Mouse (Mus musculus) c-Kit-positive CD71-positive TER-119-negative erythroid progenitor cells, embryonic 14.5 days (primary cell): ENCODE measurements around the gene Tmem97.
A peak's percentile ranks its signal among the peaks of the same experiment; 100 is the strongest.

Experiments used
- DNase-seq: peaks from one replicate; pipeline ENCODE4 v3.0.0-alpha.2; 2013; ENCODE audit warnings: low read depth

The Tmem97 gene

GRCm38 (mm10) chr11:78512025-78512957, 38.3 kb downstream of the Tmem97 start, which contains the start of the genes Tmem199 and Poldip2:
TSS of gene Tmem199 (minus strand) at chr11:78512172.
TSS of gene Poldip2 (plus strand) at chr11:78512193.
- peak; percentile 88 for DNase-seq

- no peak for DNase-seq
Observed at GRCm38 (mm10) chr11:78509148-78509547, 41.4 kb downstream of the Tmem97 start.

GRCm38 (mm10) chr11:78505430-78505829, 45.1 kb downstream of the Tmem97 start:
- DNase-seq: no peak

- no peak for DNase-seq
Observed at GRCm38 (mm10) chr11:78502909-78503650, 47.5 kb downstream of the Tmem97 start, which contains the start of gene Sebox. TSS of gene Sebox (plus strand) at chr11:78503447.

- no peak for DNase-seq
Observed at GRCm38 (mm10) chr11:78501529-78501928, 49.0 kb downstream of the Tmem97 start.

GRCm38 (mm10) chr11:78500623-78501202, 49.9 kb downstream of the Tmem97 start:
- DNase-seq: no peak

GRCm38 (mm10) chr11:78499543-78499942, 51.0 kb downstream of the Tmem97 start:
- DNase-seq: no peak

GRCm38 (mm10) chr11:78499004-78499403, 51.6 kb downstream of the Tmem97 start, which contains the start of gene Vtn:
TSS of gene Vtn (plus strand) at chr11:78499091.
- no peak for DNase-seq

- DNase-seq: peak; percentile 95
Observed at GRCm38 (mm10) chr11:78497544-78498522, 52.7 kb downstream of the Tmem97 start, which contains the start of gene Sarm1. TSS of gene Sarm1 (minus strand) at chr11:78497754.

- no peak for DNase-seq
Observed at GRCm38 (mm10) chr11:78497071-78497541, 53.5 kb downstream of the Tmem97 start.

- DNase-seq: peak; percentile 46
Observed at GRCm38 (mm10) chr11:78495904-78496303, 54.7 kb downstream of the Tmem97 start.
